In the genomic region with DNA sequence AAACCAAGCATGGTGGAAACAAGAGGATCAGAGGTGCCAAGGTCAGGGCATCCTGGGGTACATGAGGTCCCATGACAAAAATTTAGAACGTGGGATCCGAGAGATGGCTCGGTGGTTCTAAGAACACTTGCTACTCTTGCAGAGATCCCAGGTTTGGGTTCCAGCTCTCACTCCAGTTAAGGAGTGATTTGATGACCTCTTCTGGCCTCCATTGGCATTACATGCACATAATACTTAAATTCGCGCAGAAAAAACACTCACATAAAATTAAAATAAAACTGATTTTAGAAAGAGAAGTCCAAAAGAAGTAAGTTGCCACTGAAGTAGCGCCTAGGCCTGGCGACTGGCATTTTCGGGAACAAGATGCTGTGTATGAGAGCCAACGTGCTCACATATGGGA, we compare ENCODE assay signal across 10 mouse cellular contexts. TPM values are rescaled to one million over a fixed set of nuclear protein-coding genes. Genes with fewer than 3 reads are reported as not detected.
DNase-seq lines count a peak whose midpoint lies in the region; ATAC-seq and TF ChIP-seq lines count a peak whose summit lies in the region.
"Had no signal": no experiment of that assay in that cellular context is flagged by ENCODE, and none has a peak within 500 bp of the region (broad histone marks: within the 10 kb centered on the region; RNA-seq: fewer than 3 reads in every experiment).

No protein-coding gene starts in this region.

- H3K36me3 ChIP-seq in heart, adult 2 months (ENCODE audit: control insufficient read depth, insufficient read depth, low read length): no peaks in the 10 kb centered on the region
- H3K36me3 ChIP-seq in heart, embryonic 12.5 days: no peaks in the 10 kb centered on the region
- no peaks in the 10 kb centered on the region for H3K36me3 ChIP-seq in midbrain, embryonic 14.5 days (ENCODE audit: control insufficient read depth, insufficient read depth, low read length)
- no peaks in the 10 kb centered on the region for H3K36me3 ChIP-seq in midbrain, embryonic 15.5 days (replicated peaks)

- intact Hi-C loops in heart, adult 2 months (cut with DNase I): loop anchor here (2.0 kb wide), 1 partner anchor 192 kb away; no protein-coding TSS in a partner anchor

- no peaks in the 10 kb centered on the region for H3K27me3 ChIP-seq in heart, adult 2 months (ENCODE audit: control insufficient read depth, insufficient read depth, low read length)
- no peaks in the 10 kb centered on the region for H3K27me3 ChIP-seq in heart, embryonic 12.5 days (replicated peaks)
- no peaks in the 10 kb centered on the region for H3K27me3 ChIP-seq in midbrain, embryonic 14.5 days (ENCODE audit: control insufficient read depth, insufficient read depth, low read length)
- no peaks in the 10 kb centered on the region for H3K27me3 ChIP-seq in midbrain, embryonic 15.5 days (replicated peaks)

- no peaks in the 10 kb centered on the region for H3K9me3 ChIP-seq in heart, embryonic 12.5 days (replicated peaks)
- no peaks in the 10 kb centered on the region for H3K9me3 ChIP-seq in midbrain, embryonic 14.5 days (ENCODE audit: control insufficient read depth, low read length)
- no peaks in the 10 kb centered on the region for H3K9me3 ChIP-seq in midbrain, embryonic 15.5 days

- no peak overlapping the region for H3K9ac ChIP-seq in heart, adult 2 months (ENCODE audit: low read depth, low read length)
- no peak overlapping the region for H3K9ac ChIP-seq in heart, embryonic 12.5 days
- H3K9ac ChIP-seq in midbrain, embryonic 14.5 days (replicated peaks; ENCODE audit: low read length): no peak overlapping the region
- H3K9ac ChIP-seq in midbrain, embryonic 15.5 days: no peak overlapping the region

- no peak for TF ChIP-seq EP300 in heart, adult 2 months (IDR thresholded peaks at IDR 0.05; ENCODE audit: insufficient read depth, low read depth, low read length)

- no peaks in the 10 kb centered on the region for H3K79me2 ChIP-seq in heart, adult 2 months (replicated peaks; ENCODE audit: control insufficient read depth, insufficient read depth, low read length)

- no peak overlapping the region for H3K27ac ChIP-seq in heart, adult 2 months
- no peak overlapping the region for H3K27ac ChIP-seq in heart, embryonic 12.5 days (ENCODE audit: poor library complexity, severe bottlenecking)
- H3K27ac ChIP-seq in midbrain, embryonic 14.5 days (replicated peaks; ENCODE audit: low read depth, low read length): no peak overlapping the region
- no peak overlapping the region for H3K27ac ChIP-seq in midbrain, embryonic 15.5 days
- no peak overlapping the region for H3K27ac ChIP-seq in bone marrow macrophage, adult 2 months (ENCODE audit: insufficient read depth, low read depth, low read length)

- H3K4me3 ChIP-seq in heart, adult 2 months: no peak overlapping the region
- no peak overlapping the region for H3K4me3 ChIP-seq in heart, embryonic 12.5 days
- H3K4me3 ChIP-seq in midbrain, embryonic 14.5 days (replicated peaks; ENCODE audit: low read depth, low read length): no peak overlapping the region
- H3K4me3 ChIP-seq in midbrain, embryonic 15.5 days: no peak overlapping the region
- no peak overlapping the region for H3K4me3 ChIP-seq in bone marrow macrophage, adult 2 months (ENCODE audit: insufficient read depth, low read length)

- no peak for DNase-seq in heart, adult 2 months
- peak; percentile 72 for DNase-seq in midbrain, embryonic 14.5 days
- DNase-seq in layer of hippocampus, postnatal 10 days (ENCODE audit: low spot score in 2 of 2): peak; percentile 41 to 58
- DNase-seq in telencephalon, adult 2 months (ENCODE audit: low read depth, low spot score): peak; percentile 43
- no peak for DNase-seq in spleen, postnatal 4 days (ENCODE audit: low spot score in 2 of 2)

- 53% methylated on average over 9 of the region's 9 CpGs for WGBS in heart, adult 2 months
- WGBS in heart, embryonic 12.5 days: 58% methylated on average over 9 of the region's 9 CpGs
- 63% methylated on average over 9 of the region's 9 CpGs for WGBS in midbrain, embryonic 14.5 days
- WGBS in midbrain, embryonic 15.5 days: 68% methylated on average over 9 of the region's 9 CpGs

- H3K4me2 ChIP-seq in heart, embryonic 12.5 days: no peak overlapping the region
- H3K4me2 ChIP-seq in midbrain, embryonic 14.5 days (ENCODE audit: low read length): no peak overlapping the region
- H3K4me2 ChIP-seq in midbrain, embryonic 15.5 days: no peak overlapping the region

- no peaks in the 10 kb centered on the region for H3K4me1 ChIP-seq in heart, adult 2 months (ENCODE audit: control insufficient read depth, insufficient read depth, low read length)
- no peaks in the 10 kb centered on the region for H3K4me1 ChIP-seq in heart, embryonic 12.5 days (replicated peaks)
- H3K4me1 ChIP-seq in midbrain, embryonic 14.5 days (ENCODE audit: control insufficient read depth, insufficient read depth, low read length): no peaks in the 10 kb centered on the region
- H3K4me1 ChIP-seq in midbrain, embryonic 15.5 days: no peaks in the 10 kb centered on the region
- H3K4me1 ChIP-seq in bone marrow macrophage, adult 2 months (ENCODE audit: control insufficient read depth, insufficient read depth, low read length): peaks cover 8% of the 10 kb centered on the region

- no peak for ATAC-seq in heart, embryonic 12.5 days (ENCODE audit: insufficient number of reproducible peaks, low FRiP score)
- ATAC-seq in midbrain, embryonic 14.5 days (ENCODE audit: low FRiP score, low TSS enrichment): no peak
- ATAC-seq in midbrain, embryonic 15.5 days (replicated peaks): no peak

- TF ChIP-seq CTCF in heart, adult 2 months (IDR thresholded peaks at IDR 0.05): peak; percentile 78
- 0 out of 2 replicates have a peak, but pooled peaks have one; percentile 15 for TF ChIP-seq CTCF in bone marrow macrophage, adult 2 months (IDR thresholded peaks at IDR 0.05; ENCODE audit: low read depth, low read length)

- no peak for TF ChIP-seq POLR2A in heart, adult 2 months (IDR thresholded peaks at IDR 0.05; ENCODE audit: insufficient read depth, low read depth, low read length)
- TF ChIP-seq POLR2A in bone marrow macrophage, adult 2 months (IDR thresholded peaks at IDR 0.05; ENCODE audit: borderline replicate concordance, low read depth, low read length): no peak

RNA-seq across cellular contexts. Expression of a gene that starts 4.4 kb away (rescaled TPM):
- not detected for total RNA-seq in heart, adult 2 months (2021)
- 1.5 TPM in 1 of 2 replicates, not detected in the other for polyA plus RNA-seq in heart, adult 2 months (2012; rRNA removed)
- polyA plus RNA-seq in heart, embryonic 12.5 days (2016; fragmentation: Nextera tagmentation; extraction: Ambion mirVana): not detected in 2 replicates
- polyA plus RNA-seq in midbrain, embryonic 14.5 days (2014; fragmentation: Nextera tagmentation; extraction: Ambion mirVana): not detected in 2 replicates
- 0.20 and 0.23 TPM in 2 replicates for polyA plus RNA-seq in midbrain, embryonic 15.5 days (2015; fragmentation: Nextera tagmentation; extraction: Ambion mirVana)
- polyA plus RNA-seq in bone marrow macrophage, adult 2 months (2012; ENCODE audit: insufficient read depth, insufficient read length, missing spikeins): not detected in 2 replicates
- total RNA-seq in layer of hippocampus, postnatal 10 days (2021): under 1 TPM; 0.30 to 0.40 TPM
- total RNA-seq: adrenal gland, postnatal 36 days had no signal

RNA-seq across cellular contexts. Expression of a gene that starts 12.2 kb away (rescaled TPM):
- not detected for total RNA-seq in heart, adult 2 months (2021)
- polyA plus RNA-seq in heart, adult 2 months (2012; rRNA removed): not detected in 2 replicates
- not detected in 2 replicates for polyA plus RNA-seq in heart, embryonic 12.5 days (2016; fragmentation: Nextera tagmentation; extraction: Ambion mirVana)
- polyA plus RNA-seq in midbrain, embryonic 14.5 days (2014; fragmentation: Nextera tagmentation; extraction: Ambion mirVana): not detected in 2 replicates
- polyA plus RNA-seq in midbrain, embryonic 15.5 days (2015; fragmentation: Nextera tagmentation; extraction: Ambion mirVana): 0.26 and 0.34 TPM in 2 replicates
- not detected in 2 replicates for polyA plus RNA-seq in bone marrow macrophage, adult 2 months (2012; ENCODE audit: insufficient read depth, insufficient read length, missing spikeins)
- total RNA-seq in layer of hippocampus, postnatal 10 days (2021): not detected
- total RNA-seq: adrenal gland, postnatal 36 days had no signal
- polyA plus RNA-seq: heart, embryonic 16.5 days had no signal

RNA-seq across cellular contexts. Expression of a gene that starts 15.8 kb away (rescaled TPM):
- total RNA-seq in heart, adult 2 months (2021): 10 to 100 TPM; 13.5 to 14.0 TPM
- polyA plus RNA-seq in heart, adult 2 months (2012; rRNA removed): 9.8 and 13.7 TPM in 2 replicates
- 26.0 and 28.1 TPM in 2 replicates for polyA plus RNA-seq in heart, embryonic 12.5 days (2016; fragmentation: Nextera tagmentation; extraction: Ambion mirVana)
- polyA plus RNA-seq in midbrain, embryonic 14.5 days (2014; fragmentation: Nextera tagmentation; extraction: Ambion mirVana): 10.0 and 10.3 TPM in 2 replicates
- 13.1 and 16.1 TPM in 2 replicates for polyA plus RNA-seq in midbrain, embryonic 15.5 days (2015; fragmentation: Nextera tagmentation; extraction: Ambion mirVana)
- polyA plus RNA-seq in bone marrow macrophage, adult 2 months (2012; ENCODE audit: insufficient read depth, insufficient read length, missing spikeins): 27.8 and 29.0 TPM in 2 replicates
- total RNA-seq in layer of hippocampus, postnatal 10 days (2021): 1 to 10 TPM; 6.7 to 6.9 TPM

RNA-seq across cellular contexts. Expression of a gene that starts 15.9 kb away (rescaled TPM):
- total RNA-seq in heart, adult 2 months (2021): 10 to 100 TPM; 24.3 to 28.4 TPM
- polyA plus RNA-seq in heart, adult 2 months (2012; rRNA removed): 40.3 and 62.0 TPM in 2 replicates
- 40.5 and 41.0 TPM in 2 replicates for polyA plus RNA-seq in heart, embryonic 12.5 days (2016; fragmentation: Nextera tagmentation; extraction: Ambion mirVana)
- polyA plus RNA-seq in midbrain, embryonic 14.5 days (2014; fragmentation: Nextera tagmentation; extraction: Ambion mirVana): 15.6 and 16.4 TPM in 2 replicates
- polyA plus RNA-seq in midbrain, embryonic 15.5 days (2015; fragmentation: Nextera tagmentation; extraction: Ambion mirVana): 19.4 and 19.7 TPM in 2 replicates
- 1.0 and 1.2 TPM in 2 replicates for polyA plus RNA-seq in bone marrow macrophage, adult 2 months (2012; ENCODE audit: insufficient read depth, insufficient read length, missing spikeins)
- total RNA-seq in layer of hippocampus, postnatal 10 days (2021): 10 to 100 TPM; 30.8 to 33.5 TPM

RNA-seq across cellular contexts. Expression of a gene that starts 33.4 kb away (rescaled TPM):
- 10 to 100 TPM; 28.1 to 34.3 TPM for total RNA-seq in heart, adult 2 months (2021)
- 35.4 and 61.2 TPM in 2 replicates for polyA plus RNA-seq in heart, adult 2 months (2012; rRNA removed)
- 54.1 and 56.4 TPM in 2 replicates for polyA plus RNA-seq in heart, embryonic 12.5 days (2016; fragmentation: Nextera tagmentation; extraction: Ambion mirVana)
- polyA plus RNA-seq in midbrain, embryonic 14.5 days (2014; fragmentation: Nextera tagmentation; extraction: Ambion mirVana): 132 and 148 TPM in 2 replicates
- 116 and 121 TPM in 2 replicates for polyA plus RNA-seq in midbrain, embryonic 15.5 days (2015; fragmentation: Nextera tagmentation; extraction: Ambion mirVana)
- 91.0 and 101 TPM in 2 replicates for polyA plus RNA-seq in bone marrow macrophage, adult 2 months (2012; ENCODE audit: insufficient read depth, insufficient read length, missing spikeins)
- total RNA-seq in layer of hippocampus, postnatal 10 days (2021): 10 to 100 TPM; 73.2 to 76.8 TPM

Comparison
In these comparisons a context has a peak if more than half of its experiments do, and no peak if none do; other contexts are left out.
1. DNase-seq: peak in midbrain, embryonic 14.5 days (single experiment), layer of hippocampus, postnatal 10 days (2 of 2) and telencephalon, adult 2 months (single experiment); none in heart, adult 2 months (0 of 2) and spleen, postnatal 4 days (0 of 2).